Mouse (Mus musculus) forebrain, embryonic 10.5 days (tissue): ENCODE results near the gene Tnik. TPM values are rescaled to one million over a fixed set of nuclear protein-coding genes. Genes with fewer than 3 reads are reported as not detected.

Experiments
- DNase-seq: peaks from one replicate; pipeline ENCODE4 v3.0.0-alpha.2; 2017; ENCODE audit warnings: low spot score; ENCODE audit errors: extremely low spot score
- H3K27ac ChIP-seq: fragments of 300-500 bp; sonication (generic); 2 replicates; pipeline ENCODE4 v1.5.1; 2016; ENCODE audit warnings: mild to moderate bottlenecking
- H3K27me3 ChIP-seq: fragments of 300-500 bp; sonication (generic); 2 replicates; pipeline ENCODE4 v1.6.1; 2016; ENCODE audit warnings: mild to moderate bottlenecking; ENCODE audit not compliant: poor library complexity, severe bottlenecking
- H3K36me3 ChIP-seq: fragments of 300-500 bp; sonication (generic); replicated peaks from 2 replicates; pipeline ENCODE4 v1.6.1; 2016; ENCODE audit warnings: mild to moderate bottlenecking, moderate library complexity
- H3K4me1 ChIP-seq: fragments of 300-500 bp; sonication (generic); 2 replicates; pipeline ENCODE4 v1.6.1; 2016
- H3K4me3 ChIP-seq: fragments of 300-500 bp; sonication (generic); 2 replicates; pipeline ENCODE4 v1.5.1; 2016; ENCODE audit warnings: mild to moderate bottlenecking, moderate library complexity
- H3K9me3 ChIP-seq: fragments of 300-500 bp; sonication (generic); 2 replicates; pipeline ENCODE4 v1.6.1; 2016; ENCODE audit warnings: mild to moderate bottlenecking, moderate library complexity
- WGBS: fragments of 180-500 bp; shearing (Covaris S2); methylation state at CpG from one replicate; pipeline ENCODE4 v1.1.7; 2016; 5-methylcytosine and 5-hydroxymethylcytosine counted together
- polyA plus RNA-seq: library from polyadenylated mRNA; unstranded; fragments of >200 nt; fragmentation: Nextera tagmentation; extraction: Ambion mirVana; gene quantifications from 2 replicates; pipeline ENCODE4 v1.2.1, GENCODE M21; 2016

The Tnik gene
- polyA plus RNA-seq, 1 experiment from 2014 or later: 9.6 TPM

GRCm38 (mm10) chr3:28369266-28369665, 106.3 kb downstream of the Tnik start:
- no peaks in the 10 kb centered on the region for H3K36me3 ChIP-seq
- DNase-seq: no peak
- no peak overlapping the region for H3K27ac ChIP-seq
- H3K4me1 ChIP-seq: no peaks in the 10 kb centered on the region; the same call in 1 of the 2 replicates
- 83% methylated on average over 1 of the region's 1 CpGs for WGBS
- no peak overlapping the region for H3K4me3 ChIP-seq
- no peaks in the 10 kb centered on the region for H3K9me3 ChIP-seq
- no peaks in the 10 kb centered on the region for H3K27me3 ChIP-seq

DNA sequence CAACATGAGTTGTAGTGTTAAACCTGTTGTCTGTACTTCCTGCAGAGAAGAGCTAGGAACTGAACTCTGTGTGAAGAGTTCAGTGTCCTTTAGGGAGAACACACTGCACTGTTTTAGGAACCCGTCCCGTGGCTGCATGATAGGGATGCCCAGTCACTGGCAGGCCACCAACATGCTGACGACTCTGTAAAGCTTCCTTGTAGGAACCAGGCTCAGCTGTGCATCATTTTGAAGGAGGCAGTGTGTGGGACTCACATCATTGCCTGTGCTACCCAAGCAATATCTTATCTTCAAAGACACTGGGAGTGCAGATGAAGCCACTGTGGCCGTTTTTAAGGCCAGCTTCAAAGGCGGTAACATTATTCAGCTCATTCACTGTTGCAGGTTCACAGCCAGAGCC, 106.7 kb downstream of the Tnik start:
- Histone ChIP-seq H3K4me3 (no peak overlapping the region), H3K27me3 (no peaks in the 10 kb centered on the region), H3K4me1 (no peaks in the 10 kb centered on the region; the same call in 1 of the 2 replicates), H3K9me3 (no peaks in the 10 kb centered on the region), H3K36me3 (no peaks in the 10 kb centered on the region), H3K27ac (no peak overlapping the region)
- no peak for DNase-seq
- 85% methylated on average over 5 of the region's 5 CpGs for WGBS

DNA sequence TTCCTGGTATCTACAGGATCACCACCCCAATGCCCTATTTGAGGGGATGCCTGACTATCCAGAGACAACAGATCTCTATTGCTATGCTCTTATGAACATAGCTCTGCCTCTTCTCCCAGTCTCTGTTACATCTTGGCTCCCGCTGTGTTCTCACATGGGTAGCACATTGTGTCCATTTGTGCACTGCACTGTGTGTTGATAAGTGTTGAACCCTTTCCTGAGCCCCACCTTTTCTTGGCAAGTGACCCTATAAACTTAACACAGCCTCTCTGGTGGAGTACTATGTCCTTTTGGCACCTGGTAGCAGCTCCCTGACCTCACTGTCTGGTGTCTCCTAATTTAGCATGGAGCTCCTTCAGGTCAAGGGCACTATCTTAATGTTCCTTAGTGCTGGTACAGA, 108.6 kb downstream of the Tnik start:
- H3K27ac ChIP-seq: no peak overlapping the region
- H3K4me1 ChIP-seq: no peaks in the 10 kb centered on the region; the same call in 1 of the 2 replicates
- no peak for DNase-seq
- H3K9me3 ChIP-seq: no peaks in the 10 kb centered on the region
- no peaks in the 10 kb centered on the region for H3K36me3 ChIP-seq
- no peak overlapping the region for H3K4me3 ChIP-seq
- H3K27me3 ChIP-seq: no peaks in the 10 kb centered on the region
- WGBS: 94% methylated on average over 1 of the region's 1 CpGs

DNA sequence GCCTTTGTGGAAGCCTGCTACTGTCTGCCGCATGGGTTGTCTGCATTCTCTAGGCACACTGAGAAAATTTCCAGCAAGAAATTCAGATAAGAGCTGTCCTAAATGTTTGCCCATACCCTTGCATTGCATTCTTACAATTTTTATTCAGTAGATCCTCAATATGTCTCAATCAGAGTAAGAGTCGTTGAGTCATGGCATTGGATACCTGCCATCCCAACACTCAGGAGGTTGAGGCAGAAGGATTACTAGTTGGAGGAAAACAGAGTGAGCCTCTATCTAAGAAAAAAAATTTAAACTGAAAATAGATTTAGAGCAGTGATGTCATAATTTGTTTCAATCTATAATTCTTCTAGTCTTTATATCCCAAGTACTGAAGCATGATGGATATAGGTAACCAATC, 109.4 kb downstream of the Tnik start:
- no peak overlapping the region for H3K27ac ChIP-seq
- H3K4me1 ChIP-seq: no peaks in the 10 kb centered on the region
- H3K27me3 ChIP-seq: no peaks in the 10 kb centered on the region
- no peaks in the 10 kb centered on the region for H3K9me3 ChIP-seq
- H3K4me3 ChIP-seq: no peak overlapping the region
- H3K36me3 ChIP-seq: no peaks in the 10 kb centered on the region
- DNase-seq: no peak
- WGBS: 95% methylated on average over 2 of the region's 2 CpGs

DNA sequence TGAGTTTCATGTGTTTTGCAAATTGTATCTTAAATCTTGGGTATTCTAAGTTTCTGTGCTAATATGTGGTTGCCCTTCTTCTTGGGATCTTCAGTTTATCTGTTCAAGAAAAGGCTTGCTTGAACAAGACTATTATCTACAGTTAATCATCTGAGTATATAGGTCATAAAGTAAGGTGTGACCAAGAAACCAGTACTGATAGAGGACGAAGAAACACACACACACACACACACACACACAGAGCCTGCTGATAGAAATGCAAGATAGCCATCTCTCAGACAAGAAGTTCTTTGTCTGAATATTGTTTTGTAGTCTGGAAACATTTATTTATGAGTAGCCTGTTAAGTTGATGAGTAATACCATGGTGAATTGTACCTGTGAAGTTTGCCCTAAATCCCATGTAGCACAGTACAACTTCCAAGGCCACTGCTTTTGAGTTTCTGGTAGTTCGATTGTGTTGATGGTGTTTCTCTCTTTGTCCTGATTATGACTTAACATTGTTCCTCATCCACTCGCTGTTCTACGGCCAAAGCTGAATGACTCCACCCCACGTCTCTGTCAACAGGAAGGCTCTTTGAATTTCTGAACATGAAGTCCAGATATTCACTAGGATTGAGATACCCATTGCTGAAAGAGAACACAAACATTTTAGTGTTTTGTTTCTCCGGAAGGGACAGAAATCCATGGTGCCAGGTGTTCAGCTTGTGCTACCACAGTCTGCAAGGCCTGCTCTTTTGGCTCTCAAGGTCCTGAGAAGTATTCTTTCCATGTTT, 111.9 kb downstream of the Tnik start:
- Histone ChIP-seq H3K36me3 (no peaks in the 10 kb centered on the region), H3K4me1 (peaks cover under 1% of the 10 kb centered on the region; the same call in 1 of the 2 replicates), H3K4me3 (no peak overlapping the region), H3K9me3 (no peaks in the 10 kb centered on the region), H3K27me3 (no peaks in the 10 kb centered on the region), H3K27ac (no peak overlapping the region)
- 94% methylated on average over 6 of the region's 6 CpGs for WGBS
- no peak for DNase-seq

GRCm38 (mm10) chr3:28380224-28380623, 117.2 kb downstream of the Tnik start:
- Histone ChIP-seq H3K27ac (no peak overlapping the region), H3K27me3 (no peaks in the 10 kb centered on the region), H3K4me3 (no peak overlapping the region), H3K4me1 (peaks cover 23% of the 10 kb centered on the region), H3K36me3 (no peaks in the 10 kb centered on the region), H3K9me3 (no peaks in the 10 kb centered on the region)
- DNase-seq: no peak
- WGBS: 51% methylated on average over 2 of the region's 2 CpGs

- 63% methylated on average over 11 of the region's 11 CpGs for WGBS
- no peaks in the 10 kb centered on the region for H3K36me3 ChIP-seq
- peaks cover 23% of the 10 kb centered on the region for H3K4me1 ChIP-seq
- no peak overlapping the region for H3K4me3 ChIP-seq
- DNase-seq: no peak
- peaks cover 2% of the 10 kb centered on the region; the same call in 1 of the 2 replicates for H3K9me3 ChIP-seq
- H3K27me3 ChIP-seq: no peaks in the 10 kb centered on the region
- no peak overlapping the region for H3K27ac ChIP-seq
These were observed 120.6 kb downstream of the Tnik start for GRCm38 (mm10) chr3:28383526-28384126.

GRCm38 (mm10) chr3:28385199-28385975, 122.4 kb downstream of the Tnik start:
- Histone ChIP-seq H3K36me3 (no peaks in the 10 kb centered on the region), H3K4me3 (no peak overlapping the region), H3K27ac (no peak overlapping the region), H3K27me3 (no peaks in the 10 kb centered on the region), H3K9me3 (peaks cover 4% of the 10 kb centered on the region; the same call in 1 of the 2 replicates), H3K4me1 (peaks cover 18% of the 10 kb centered on the region)
- no peak for DNase-seq
- WGBS: 92% methylated on average over 10 of the region's 10 CpGs

DNA sequence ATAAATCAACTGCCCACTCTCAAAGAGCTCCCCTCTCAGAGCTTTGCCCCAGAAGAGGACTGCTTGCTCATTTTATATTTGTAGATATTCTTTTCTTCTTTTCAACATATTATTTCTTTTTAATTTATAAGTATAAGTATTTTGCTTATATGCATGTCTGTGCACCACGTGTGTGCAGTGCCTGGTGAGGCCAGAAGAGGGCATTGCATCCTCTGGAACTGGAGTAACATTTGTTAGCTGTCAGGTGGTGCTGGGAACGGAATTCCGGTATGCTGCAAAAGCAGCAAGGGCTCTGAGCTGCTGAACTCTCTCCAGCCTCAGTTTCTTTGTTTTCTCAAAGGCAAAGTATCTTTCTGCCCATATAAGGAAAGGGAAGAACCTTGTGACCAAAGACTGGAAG, 125.5 kb downstream of the Tnik start:
- Histone ChIP-seq H3K9me3 (peaks cover 4% of the 10 kb centered on the region; the same call in 1 of the 2 replicates), H3K27ac (no peak overlapping the region), H3K4me1 (peaks cover 3% of the 10 kb centered on the region), H3K27me3 (no peaks in the 10 kb centered on the region), H3K4me3 (no peak overlapping the region), H3K36me3 (no peaks in the 10 kb centered on the region)
- 86% methylated on average over 3 of the region's 3 CpGs for WGBS
- DNase-seq: no peak

DNA sequence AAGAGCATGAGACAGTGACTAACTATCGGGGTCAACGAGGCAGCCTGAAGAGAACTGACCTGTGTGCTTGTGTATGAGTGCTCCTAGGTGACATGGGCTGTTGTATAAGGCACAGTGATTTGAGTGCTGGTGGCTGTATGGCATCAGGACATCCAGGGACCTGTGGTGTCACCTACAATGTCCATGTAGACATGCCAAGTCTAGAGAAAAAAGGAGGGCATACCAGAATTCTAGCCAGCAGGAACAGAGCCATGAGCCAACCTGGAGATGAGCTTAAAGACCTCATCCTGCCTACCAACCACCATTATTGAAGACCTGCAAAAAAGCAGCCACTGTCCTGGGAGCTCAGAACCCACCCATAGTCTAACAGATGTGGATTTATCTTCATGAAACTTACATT, 127.2 kb downstream of the Tnik start:
- no peaks in the 10 kb centered on the region for H3K4me1 ChIP-seq
- H3K36me3 ChIP-seq: no peaks in the 10 kb centered on the region
- no peak overlapping the region for H3K4me3 ChIP-seq
- H3K27me3 ChIP-seq: no peaks in the 10 kb centered on the region
- H3K27ac ChIP-seq: no peak overlapping the region
- WGBS: 94% methylated on average over 2 of the region's 2 CpGs
- peaks cover 4% of the 10 kb centered on the region; the same call in 1 of the 2 replicates for H3K9me3 ChIP-seq
- no peak for DNase-seq

DNA sequence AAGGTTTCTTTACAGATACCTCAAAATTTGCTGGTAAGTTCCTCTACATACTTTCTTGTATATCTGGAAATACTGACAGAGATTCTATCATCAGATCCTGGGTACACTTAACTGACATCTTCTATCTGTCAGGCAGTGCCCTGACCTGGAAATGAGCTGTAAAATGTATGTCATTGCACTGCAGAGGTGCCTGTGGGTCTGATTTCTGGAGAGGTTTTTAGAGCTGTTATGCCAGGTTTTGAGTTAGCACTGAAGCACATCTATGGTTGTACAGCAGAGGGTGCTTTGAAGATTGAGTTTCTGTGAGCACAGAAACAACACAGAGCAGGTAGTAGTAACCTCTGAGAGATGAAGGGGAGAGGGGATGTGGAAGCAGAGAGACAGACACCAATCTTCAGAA, 129.5 kb downstream of the Tnik start:
- H3K4me1 ChIP-seq: no peaks in the 10 kb centered on the region
- no peak overlapping the region for H3K4me3 ChIP-seq
- no peaks in the 10 kb centered on the region for H3K36me3 ChIP-seq
- no peak for DNase-seq
- H3K27ac ChIP-seq: no peak overlapping the region
- H3K9me3 ChIP-seq: peaks cover 4% of the 10 kb centered on the region; the same call in 1 of the 2 replicates
- H3K27me3 ChIP-seq: no peaks in the 10 kb centered on the region

DNA sequence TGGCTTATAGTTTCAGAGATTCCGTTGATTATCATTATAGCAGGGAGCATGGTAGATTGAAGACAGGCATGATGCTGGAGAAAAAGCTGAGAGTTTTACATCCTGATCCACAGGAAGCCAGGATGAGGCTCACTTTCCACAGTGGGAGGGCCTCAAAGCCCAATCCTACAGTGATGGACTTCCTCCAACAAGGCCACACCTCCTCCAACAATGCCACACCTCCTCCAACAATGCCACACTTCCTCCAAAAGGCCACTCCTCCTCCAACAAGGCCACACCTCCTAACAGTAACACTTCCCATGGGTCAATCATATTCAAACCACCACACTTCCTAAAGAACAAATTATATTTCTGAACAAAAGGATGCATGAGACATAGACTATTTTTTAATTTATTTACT, 135.8 kb downstream of the Tnik start:
- no peak overlapping the region for H3K27ac ChIP-seq
- no peaks in the 10 kb centered on the region for H3K36me3 ChIP-seq
- H3K4me3 ChIP-seq: no peak overlapping the region
- peaks cover 14% of the 10 kb centered on the region for H3K4me1 ChIP-seq
- no peaks in the 10 kb centered on the region for H3K27me3 ChIP-seq
- H3K9me3 ChIP-seq: no peaks in the 10 kb centered on the region
- 89% methylated on average over 1 of the region's 1 CpGs for WGBS
- no peak for DNase-seq
